Mouse (Mus musculus) embryonic fibroblast, embryonic 13.5 days (primary cell): Measurements from ENCODE around the gene Cfap69.

Experiments used
- CTCF ChIP-seq: IDR thresholded peaks from 2 replicates; pipeline ENCODE4 v1.5.1; 2011; ENCODE audit warnings: mild to moderate bottlenecking, control low read depth, low read length, moderate library complexity, borderline replicate concordance; ENCODE audit not compliant: insufficient read depth
- POLR2A ChIP-seq: IDR thresholded peaks from 2 replicates; pipeline ENCODE4 v1.6.1; 2011; ENCODE audit warnings: low read depth, mild to moderate bottlenecking, control low read depth, low read length, moderate library complexity

DNA sequence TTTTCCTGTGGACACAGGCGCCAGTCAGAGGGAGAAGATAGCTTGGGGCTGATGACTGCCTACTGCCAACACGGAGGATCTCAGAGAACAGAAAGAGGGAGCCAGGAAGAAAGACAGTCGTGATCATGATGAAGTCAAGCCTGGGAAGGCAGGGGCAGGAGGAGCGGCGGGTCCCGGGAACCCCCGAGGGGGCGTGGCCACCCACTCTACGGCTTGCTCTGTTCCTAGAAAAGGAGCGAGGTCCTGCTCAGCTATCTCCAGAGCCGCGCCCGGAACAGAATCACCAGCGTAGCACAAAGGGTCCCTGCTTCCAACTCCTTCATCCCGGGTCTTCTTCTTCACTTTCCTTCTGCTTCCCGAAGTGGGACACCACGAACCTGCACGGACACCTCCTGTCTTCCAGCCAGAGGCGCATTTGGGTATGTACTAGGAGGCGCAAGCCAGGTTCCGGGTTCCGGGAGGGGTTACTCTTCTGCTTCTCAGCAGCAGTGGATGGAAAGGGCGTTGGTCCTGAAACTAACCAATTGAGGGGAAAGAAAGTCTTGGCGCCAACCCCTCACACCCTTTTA lies 90.2 kb downstream of the Cfap69 start, which contains the start of gene Gm8773:
- TF ChIP-seq CTCF, result no peak
- peak; percentile 48; the same call in 1 of the 2 replicates for TF ChIP-seq POLR2A
